Mouse (Mus musculus) left cerebral cortex, postnatal 25 days (tissue): ENCODE data around the gene Inpp5k. TPM values are rescaled to one million over a fixed set of nuclear protein-coding genes. Genes with fewer than 3 reads are reported as not detected.
A peak's percentile ranks its signal among the peaks of the same experiment; 100 is the strongest.

Experiments used
- DNase-seq, 2 experiments: peaks; one replicate each; pipeline ENCODE4 v3.0.0; 2022; ENCODE audit warnings: low spot score in 2 of 2, mixed read lengths in 1 of 2
- intact Hi-C: fragments of 180-260 bp; cut with DNase I; formaldehyde crosslinking; loops from one replicate; pipeline ENCODE4 v1.15.1; 2025
- total RNA-seq, 2 experiments: library from RNA; stranded (reverse); gene quantifications; 2 replicates each; pipeline ENCODE4 v1.2.3; 2021

Inpp5k gene
- total RNA-seq, 2 experiments from 2014 or later, result 38.5 to 41.3 TPM

- intact Hi-C loops, result no loop called here
Measured at GRCm38 (mm10) chr11:75652222-75652941, 21.6 kb downstream of the Inpp5k start.

GRCm38 (mm10) chr11:75652942-75653684, 22.3 kb downstream of the Inpp5k start:
- intact Hi-C loops, result no loop called here
- no peak for DNase-seq

More at GRCm38 (mm10) chr11:75652222-75652941, 21.6 kb downstream of the Inpp5k start:
- DNase-seq, result no peak

- peak; percentile 27 to 47 for DNase-seq
Measured at GRCm38 (mm10) chr11:75653781-75654470, 23.1 kb downstream of the Inpp5k start.

GRCm38 (mm10) chr11:75654471-75655390, 23.9 kb downstream of the Inpp5k start:
- DNase-seq, result no peak
- intact Hi-C loops, result no loop called here

More at GRCm38 (mm10) chr11:75653781-75654470, 23.1 kb downstream of the Inpp5k start:
- intact Hi-C loops, result no loop called here

- intact Hi-C loops, result no loop called here
- DNase-seq, result peak; percentile 61 to 64
Measured at GRCm38 (mm10) chr11:75655621-75656545, 25.1 kb downstream of the Inpp5k start.

- intact Hi-C loops, result no loop called here
- DNase-seq, result no peak
Measured at GRCm38 (mm10) chr11:75656621-75657590, 26.1 kb downstream of the Inpp5k start.

GRCm38 (mm10) chr11:75657841-75658240, 27.1 kb downstream of the Inpp5k start:
- intact Hi-C loops, result no loop called here
- no peak for DNase-seq

- intact Hi-C loops, result no loop called here
- no peak for DNase-seq
Measured at GRCm38 (mm10) chr11:75658311-75658710, 27.5 kb downstream of the Inpp5k start.

- intact Hi-C loops, result no loop called here
Measured at GRCm38 (mm10) chr11:75658996-75659750, 28.4 kb downstream of the Inpp5k start.

GRCm38 (mm10) chr11:75660081-75660590, 29.3 kb downstream of the Inpp5k start:
- no peak for DNase-seq
- intact Hi-C loops, result no loop called here

More at GRCm38 (mm10) chr11:75658996-75659750, 28.4 kb downstream of the Inpp5k start:
- DNase-seq, result no peak

- peak in 1 of 2 experiments; percentile 56 for DNase-seq
Measured at GRCm38 (mm10) chr11:75660941-75661800, 30.4 kb downstream of the Inpp5k start.

GRCm38 (mm10) chr11:75662131-75662530, 31.3 kb downstream of the Inpp5k start:
- DNase-seq, result no peak
- intact Hi-C loops, result no loop called here

More at GRCm38 (mm10) chr11:75660941-75661800, 30.4 kb downstream of the Inpp5k start:
- intact Hi-C loops, result no loop called here

- intact Hi-C loops, result no loop called here
- DNase-seq, result no peak
Measured at GRCm38 (mm10) chr11:75666296-75666695, 35.5 kb downstream of the Inpp5k start.

GRCm38 (mm10) chr11:75668621-75669020, 37.8 kb downstream of the Inpp5k start:
- intact Hi-C loops, result no loop called here
- DNase-seq, result no peak

GRCm38 (mm10) chr11:75669176-75669852, 38.5 kb downstream of the Inpp5k start:
- DNase-seq, result no peak
- intact Hi-C loops, result no loop called here
